Comparison of ENCODE assay signal across 8 mouse cellular contexts in the genomic region with DNA sequence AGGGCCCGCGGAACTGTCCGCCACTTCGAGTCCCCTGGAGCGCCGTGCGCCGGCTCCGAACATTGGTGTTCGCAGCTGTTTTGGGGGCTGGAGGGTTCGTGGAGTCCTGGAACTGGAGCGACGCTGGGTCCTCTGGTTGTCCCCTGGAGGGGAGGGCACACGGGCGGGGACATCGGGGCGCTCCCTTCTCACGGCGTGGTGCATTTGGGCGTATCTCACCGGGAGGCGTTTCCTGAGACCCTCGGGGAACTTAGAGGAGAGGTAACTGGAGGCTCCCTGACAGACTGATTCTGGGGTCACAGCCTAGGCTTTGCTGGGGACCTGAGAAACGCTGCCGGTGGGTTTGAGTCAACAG. TPM values are rescaled to one million over a fixed set of nuclear protein-coding genes. Genes with fewer than 3 reads are reported as not detected.
DNase-seq lines count a peak whose midpoint lies in the region; ATAC-seq and TF ChIP-seq lines count a peak whose summit lies in the region.

No protein-coding gene starts in this region.

- H3K27me3 ChIP-seq in embryonic facial prominence, embryonic 15.5 days: peaks cover 55% of the 10 kb centered on the region
- H3K27me3 ChIP-seq in limb, embryonic 10.5 days (ENCODE audit: low read depth, poor library complexity, severe bottlenecking): peaks cover 91% of the 10 kb centered on the region
- H3K27me3 ChIP-seq in neural tube, embryonic 15.5 days (replicated peaks): peaks cover 65% of the 10 kb centered on the region

- H3K4me3 ChIP-seq in lung, adult 2 months (replicated peaks; ENCODE audit: extremely low read depth, low read depth, low read length): peak overlapping the region; percentile 78
- peak overlapping the region; percentile 73 for H3K4me3 ChIP-seq in embryonic facial prominence, embryonic 15.5 days (replicated peaks)
- H3K4me3 ChIP-seq in limb, embryonic 10.5 days: peak overlapping the region; percentile 81
- peak overlapping the region; percentile 54 for H3K4me3 ChIP-seq in neural tube, embryonic 15.5 days (replicated peaks)

- peak overlapping the region; percentile 91 for H3K4me2 ChIP-seq in embryonic facial prominence, embryonic 15.5 days (replicated peaks)
- peak overlapping the region; percentile 75 for H3K4me2 ChIP-seq in neural tube, embryonic 15.5 days

- DNase-seq in lung, adult 2 months: no peak
- no peak for DNase-seq in lung, postnatal 14 days
- no peak for DNase-seq in limb, embryonic 10.5 days (ENCODE audit: low spot score)
- no peak for DNase-seq in adipocyte (ENCODE audit: low spot score)
- no peak for DNase-seq in cerebellum, adult 11 months
- DNase-seq in spleen, postnatal 4 days (ENCODE audit: low spot score in 2 of 2): no peak

- H3K9ac ChIP-seq in embryonic facial prominence, embryonic 15.5 days: peak overlapping the region; percentile 45
- H3K9ac ChIP-seq in neural tube, embryonic 15.5 days (replicated peaks): peak overlapping the region; percentile 46

- H3K9me3 ChIP-seq in embryonic facial prominence, embryonic 15.5 days (replicated peaks): no peaks in the 10 kb centered on the region
- H3K9me3 ChIP-seq in limb, embryonic 10.5 days (replicated peaks): no peaks in the 10 kb centered on the region
- H3K9me3 ChIP-seq in neural tube, embryonic 15.5 days (replicated peaks): no peaks in the 10 kb centered on the region

- no peak for ATAC-seq in embryonic facial prominence, embryonic 15.5 days (ENCODE audit: insufficient number of reproducible peaks, low FRiP score, low TSS enrichment, low read depth)
- ATAC-seq in neural tube, embryonic 15.5 days (ENCODE audit: low FRiP score): no peak

- H3K36me3 ChIP-seq in embryonic facial prominence, embryonic 15.5 days: no peaks in the 10 kb centered on the region
- H3K36me3 ChIP-seq in limb, embryonic 10.5 days: no peaks in the 10 kb centered on the region
- H3K36me3 ChIP-seq in neural tube, embryonic 15.5 days: no peaks in the 10 kb centered on the region

- H3K27ac ChIP-seq in embryonic facial prominence, embryonic 15.5 days (replicated peaks): no peak overlapping the region
- peak overlapping the region; percentile 72; the same call in 1 of the 2 replicates for H3K27ac ChIP-seq in limb, embryonic 10.5 days
- H3K27ac ChIP-seq in neural tube, embryonic 15.5 days (replicated peaks): no peak overlapping the region

- no peak for TF ChIP-seq CTCF in lung, adult 2 months (IDR thresholded peaks at IDR 0.05; ENCODE audit: insufficient read depth, low read length)

- no peaks in the 10 kb centered on the region for H3K4me1 ChIP-seq in lung, adult 2 months (ENCODE audit: control insufficient read depth, insufficient read depth, low read length)
- H3K4me1 ChIP-seq in embryonic facial prominence, embryonic 15.5 days: peaks cover 15% of the 10 kb centered on the region; the same call in 1 of the 2 replicates
- H3K4me1 ChIP-seq in limb, embryonic 10.5 days: peaks cover 17% of the 10 kb centered on the region
- H3K4me1 ChIP-seq in neural tube, embryonic 15.5 days: peaks cover 18% of the 10 kb centered on the region

- no peak for TF ChIP-seq POLR2A in lung, adult 2 months (IDR thresholded peaks at IDR 0.05; ENCODE audit: borderline replicate concordance, extremely low read depth, low read depth, low read length)

- WGBS in lung, adult 2 months: 1% methylated on average over 25 of the region's 25 CpGs
- 0% methylated on average over 25 of the region's 25 CpGs for WGBS in embryonic facial prominence, embryonic 15.5 days
- WGBS in limb, embryonic 10.5 days: under 1% methylated on average over 25 of the region's 25 CpGs
- 1% methylated on average over 25 of the region's 25 CpGs for WGBS in neural tube, embryonic 15.5 days

RNA-seq across cellular contexts. Expression of gene Ppara, which starts 1.0 kb away (rescaled TPM):
- 2.2 and 2.3 TPM in 2 replicates for polyA plus RNA-seq in lung, adult 2 months (2012; rRNA removed)
- 3.6 and 5.0 TPM in 2 replicates for polyA plus RNA-seq in embryonic facial prominence, embryonic 15.5 days (2015; fragmentation: Nextera tagmentation; extraction: Ambion mirVana)
- polyA plus RNA-seq in limb, embryonic 10.5 days (2016; fragmentation: Nextera tagmentation; extraction: Ambion mirVana): 0.16 and 0.45 TPM in 2 replicates
- polyA plus RNA-seq in neural tube, embryonic 15.5 days (2015; fragmentation: Nextera tagmentation; extraction: Ambion mirVana): 1.5 and 2.0 TPM in 2 replicates
